Mouse (Mus musculus) brain, embryonic 14.5 days (tissue): Measurements from ENCODE around the gene Sh3kbp1.

Source experiments
- CTCF ChIP-seq: fragments of 200-500 bp; IDR thresholded peaks from 2 replicates; pipeline ENCODE4 v1.5.1; 2012; ENCODE audit warnings: inconsistent platforms, mild to moderate bottlenecking, moderate library complexity, borderline replicate concordance; ENCODE audit not compliant: insufficient read depth, insufficient read length; ENCODE audit errors: extremely low read depth
- POLR2A ChIP-seq: fragments of 200-500 bp; IDR thresholded peaks from 2 replicates; pipeline ENCODE4 v1.6.1; 2012; ENCODE audit warnings: mild to moderate bottlenecking, inconsistent platforms, borderline replicate concordance; ENCODE audit not compliant: poor library complexity, insufficient read depth, insufficient read length, severe bottlenecking; ENCODE audit errors: extremely low read depth

DNA sequence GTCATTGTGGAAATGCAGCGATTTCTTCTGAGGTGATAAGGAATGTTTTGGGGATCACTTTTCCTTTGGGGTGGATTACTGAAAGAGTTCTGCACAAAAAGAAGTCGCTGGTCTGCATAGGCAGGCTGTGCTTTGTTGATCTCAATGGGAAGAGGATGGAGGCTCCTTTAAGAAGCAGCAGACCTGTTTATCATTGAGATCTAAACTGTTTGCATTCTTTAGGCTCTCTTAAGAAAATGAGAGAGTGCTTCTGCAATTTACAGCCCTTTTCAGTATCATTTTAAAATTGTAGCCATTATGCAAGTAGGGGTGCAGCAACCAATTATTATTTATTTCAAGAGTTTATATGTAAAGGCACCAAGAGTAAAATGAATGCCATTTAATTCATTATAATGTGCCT, 2.1 kb downstream of the Sh3kbp1 start:
- TF ChIP-seq POLR2A: no peak
- TF ChIP-seq CTCF: no peak
